Mouse (Mus musculus) MEL (cell line): ENCODE results near the gene Atg5.

Experiments
- CTCF ChIP-seq, 3 experiments: IDR thresholded peaks in 2 of 3; conservative IDR thresholded peaks in 1 of 3; 2 replicates each; pipeline ENCODE4 v1.5.1; 2011 to 2012; ENCODE audit warnings: low read length in 3 of 3, low read depth in 2 of 3, mild to moderate bottlenecking in 2 of 3, improper control_type of control experiment in 1 of 3, inconsistent platforms in 1 of 3, mixed read lengths in 1 of 3, moderate library complexity in 1 of 3; ENCODE audit not compliant: control insufficient read depth in 1 of 3, insufficient read depth in 1 of 3, poor library complexity in 1 of 3, severe bottlenecking in 1 of 3
- E2F4 ChIP-seq: IDR thresholded peaks from 2 replicates; pipeline ENCODE4 v1.6.1; 2011; ENCODE audit warnings: low read depth, low read length, improper control_type of control experiment, borderline replicate concordance
- JUND ChIP-seq: IDR thresholded peaks from 2 replicates; pipeline ENCODE4 v1.6.1; 2011; ENCODE audit warnings: low read depth, mild to moderate bottlenecking, improper control_type of control experiment, low read length
- KAT2A ChIP-seq: conservative IDR thresholded peaks from 2 replicates; pipeline ENCODE4 v1.6.1; 2012; ENCODE audit warnings: low read depth, low read length, improper control_type of control experiment, inconsistent platforms
- NRF1 ChIP-seq: IDR thresholded peaks from 2 replicates; pipeline ENCODE4 v1.6.1; 2014; ENCODE audit warnings: low read depth, mild to moderate bottlenecking, inconsistent platforms, low read length, improper control_type of control experiment, moderate library complexity; ENCODE audit not compliant: poor library complexity, insufficient read depth, severe bottlenecking
- POLR2A ChIP-seq, 2 experiments: IDR thresholded peaks; 2 replicates each; pipeline ENCODE4 v1.6.1; 2011 to 2012; ENCODE audit warnings: low read length in 2 of 2, mild to moderate bottlenecking in 2 of 2, control low read depth in 1 of 2, improper control_type of control experiment in 1 of 2, low read depth in 1 of 2, moderate library complexity in 1 of 2; ENCODE audit not compliant: control insufficient read depth in 1 of 2, insufficient read depth in 1 of 2, poor library complexity in 1 of 2

- TF ChIP-seq POLR2A (IDR thresholded peaks at IDR 0.05; ENCODE audit: control insufficient read depth in 1 of 2, insufficient read depth in 1 of 2, low read depth in 1 of 2, low read length in 2 of 2, poor library complexity in 1 of 2), result no peak
- no peak for TF ChIP-seq E2F4
- no peak for TF ChIP-seq NRF1
- no peak for TF ChIP-seq JUND
- no peak for TF ChIP-seq KAT2A
- TF ChIP-seq CTCF (IDR thresholded peaks at IDR 0.05 in 2 of 3, conservative IDR thresholded peaks at IDR 0.05 in 1 of 3; ENCODE audit: control insufficient read depth in 1 of 3, insufficient read depth in 1 of 3, low read depth in 2 of 3, low read length in 3 of 3, poor library complexity in 1 of 3, severe bottlenecking in 1 of 3), result no peak
Observed at GRCm38 (mm10) chr10:44347549-44348172, 79.5 kb downstream of the Atg5 start.
